Mouse (Mus musculus) mouse trophoblast stem cell (cell line): ENCODE measurements around the gene Glud1.

Experiments used
- in situ Hi-C, 2 experiments: fragments of 300-500 bp; cut with MseI, MboI; formaldehyde crosslinking; loops; 2 replicates in 1 of 2; 3 replicates in 1 of 2; pipeline ENCODE4 v1.15.1; 2025

Glud1 gene

DNA sequence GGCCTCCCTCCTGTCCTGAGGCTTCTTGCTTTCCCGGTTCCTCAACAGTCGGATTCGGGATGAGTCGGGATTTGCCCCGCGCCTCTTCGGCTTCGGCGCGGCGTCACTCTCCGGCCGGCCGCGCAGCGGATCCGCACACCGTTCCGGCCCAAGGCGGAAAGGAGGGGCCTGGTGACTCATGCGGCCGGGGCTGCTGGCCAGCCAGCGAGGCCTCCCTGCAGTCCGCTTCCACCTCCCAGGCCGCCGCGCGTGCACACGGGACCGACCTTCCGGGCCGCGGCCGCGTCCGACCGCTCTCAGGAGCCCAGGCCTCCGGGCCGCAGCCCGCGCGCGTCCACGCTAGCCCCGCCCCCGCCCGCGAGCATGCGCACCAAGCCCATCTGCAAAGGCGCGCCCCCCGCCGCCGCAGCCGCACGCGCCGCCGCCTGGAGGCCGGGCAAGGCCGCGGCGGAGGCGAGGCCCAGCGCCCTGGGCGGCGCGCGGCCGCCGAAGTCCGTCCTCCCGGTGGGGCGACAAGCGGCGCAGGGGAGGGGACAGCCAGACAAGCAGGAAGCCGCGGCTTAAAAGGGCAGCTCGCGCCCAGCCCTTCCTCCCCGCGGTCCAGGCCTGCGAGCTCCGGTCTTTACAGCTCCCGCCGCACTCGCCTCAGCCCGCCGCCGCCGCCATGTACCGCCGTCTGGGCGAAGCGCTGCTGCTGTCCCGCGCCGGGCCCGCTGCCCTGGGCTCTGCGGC, at the start of gene Glud1, which contains the start of gene Shld2:
Glud1 (plus strand) TSS at position 494 of the 732 bp plus-strand sequence.
Shld2 (minus strand) TSS at position 260 of the 732 bp plus-strand sequence.
- in situ Hi-C loops = no loop called here

DNA sequence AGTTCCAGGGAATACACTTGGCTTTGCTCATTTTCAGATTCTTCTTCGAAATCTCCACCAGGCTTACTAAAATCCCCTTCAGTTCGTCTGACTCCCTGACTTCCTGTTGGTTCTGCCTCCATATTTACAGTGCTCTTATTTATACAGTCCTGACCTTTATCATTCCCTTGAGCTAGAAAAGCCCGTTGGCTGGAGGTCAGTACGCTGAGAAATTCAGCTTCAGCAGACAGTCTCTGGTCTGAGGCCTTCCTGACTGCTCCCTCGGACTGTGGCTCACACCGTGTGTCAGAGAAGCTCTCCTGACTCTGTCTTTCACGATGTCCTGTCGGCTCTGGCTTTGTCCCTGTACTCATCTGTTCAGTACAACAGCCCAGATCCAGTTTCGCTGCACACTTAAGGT, 42.5 kb upstream of the Glud1 start:
- in situ Hi-C loops = no loop called here

DNA sequence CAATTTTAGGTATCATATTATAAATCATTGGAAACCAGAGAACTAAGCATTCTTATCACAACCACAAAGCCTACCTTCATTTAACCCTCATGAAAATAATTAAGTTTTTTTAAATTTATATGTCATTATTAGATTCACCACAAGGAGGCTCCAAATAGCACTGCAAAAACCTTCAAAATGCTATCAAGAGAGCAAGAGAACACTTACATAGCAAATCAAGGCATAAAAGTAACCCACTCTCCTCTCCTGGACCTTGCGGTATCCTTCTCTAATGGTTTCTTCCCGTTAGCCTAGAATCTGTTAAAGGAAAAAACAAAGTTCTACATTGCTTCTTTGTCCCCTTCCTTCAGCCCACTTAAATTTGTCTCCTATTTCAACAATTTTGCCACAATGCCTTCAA, 37.2 kb upstream of the Glud1 start:
- in situ Hi-C loops = no loop called here

DNA sequence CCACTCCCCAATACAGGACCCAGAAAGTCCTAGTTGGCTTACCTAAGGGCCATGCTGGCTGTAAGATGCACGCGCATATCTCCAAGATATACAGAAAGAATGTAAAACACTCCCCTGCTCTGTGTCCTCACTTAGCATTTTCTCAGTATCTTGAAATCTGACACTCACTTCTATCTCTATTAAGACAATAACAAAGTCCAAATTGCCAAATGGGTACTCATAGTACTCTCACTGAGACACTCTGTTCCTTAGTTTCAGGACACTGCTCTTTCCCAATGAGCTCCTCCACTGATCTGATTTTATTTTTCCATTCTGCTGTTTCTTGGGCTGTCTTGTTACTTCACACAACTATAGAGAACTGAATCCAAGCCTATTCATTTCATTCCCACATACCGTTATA, 36.4 kb upstream of the Glud1 start:
- in situ Hi-C loops = no loop called here

DNA sequence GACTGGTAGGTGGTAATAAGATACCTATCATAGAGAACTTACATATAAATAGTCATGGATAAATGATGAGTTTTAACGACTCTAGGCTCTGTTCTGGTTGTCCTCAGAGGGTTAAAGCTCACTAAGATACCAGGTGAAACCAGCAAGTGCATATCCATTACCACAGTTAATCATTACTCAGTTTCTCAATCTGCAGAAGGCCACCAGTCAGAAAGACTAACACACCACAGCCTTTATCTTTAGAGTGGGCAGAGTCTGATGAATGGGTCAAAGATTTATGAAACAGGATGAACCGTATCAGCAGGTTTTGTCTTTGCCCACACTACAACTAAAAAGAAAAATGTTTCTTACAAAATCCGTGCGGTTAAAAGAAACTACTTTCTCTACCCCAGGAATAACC, 35.3 kb upstream of the Glud1 start:
- in situ Hi-C loops = no loop called here

DNA sequence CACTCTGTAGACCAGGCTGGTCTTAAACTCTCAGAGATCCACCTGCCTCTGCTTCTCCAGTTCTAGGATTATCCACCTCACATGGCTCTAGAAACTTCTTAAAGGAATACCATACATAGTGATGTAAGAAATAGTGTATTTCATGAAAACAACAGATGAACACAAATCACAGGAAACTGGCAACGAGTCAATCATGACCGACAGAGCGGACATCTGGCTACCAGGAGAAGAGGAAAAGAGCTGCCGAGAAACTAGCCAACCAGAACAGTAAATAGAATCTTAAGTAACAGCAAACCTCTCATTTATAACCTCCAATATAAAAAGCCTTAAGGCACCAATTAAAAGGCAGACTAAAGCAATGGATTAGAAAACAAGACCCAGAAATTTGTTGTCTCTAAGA, 30.8 kb upstream of the Glud1 start:
- in situ Hi-C loops = no loop called here

DNA sequence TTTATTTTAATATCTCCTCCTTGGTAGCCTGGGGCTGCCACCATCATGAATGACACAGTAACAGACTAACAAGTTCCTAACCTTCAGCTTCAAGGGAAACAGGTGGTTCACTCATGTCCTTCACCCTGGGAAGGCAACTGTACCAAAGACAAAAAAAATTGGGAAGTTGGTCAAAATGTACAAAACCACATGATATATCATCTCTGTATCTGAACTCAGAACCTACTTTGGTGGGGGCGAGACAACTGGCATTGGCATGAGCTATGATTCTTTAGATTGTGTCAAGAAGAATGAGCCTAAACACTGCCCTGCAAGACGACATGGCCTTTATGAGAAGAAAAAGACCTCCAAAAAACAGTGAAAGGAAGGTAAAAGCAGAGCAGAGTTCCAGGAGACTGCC, 29.7 kb upstream of the Glud1 start:
- in situ Hi-C loops = no loop called here

DNA sequence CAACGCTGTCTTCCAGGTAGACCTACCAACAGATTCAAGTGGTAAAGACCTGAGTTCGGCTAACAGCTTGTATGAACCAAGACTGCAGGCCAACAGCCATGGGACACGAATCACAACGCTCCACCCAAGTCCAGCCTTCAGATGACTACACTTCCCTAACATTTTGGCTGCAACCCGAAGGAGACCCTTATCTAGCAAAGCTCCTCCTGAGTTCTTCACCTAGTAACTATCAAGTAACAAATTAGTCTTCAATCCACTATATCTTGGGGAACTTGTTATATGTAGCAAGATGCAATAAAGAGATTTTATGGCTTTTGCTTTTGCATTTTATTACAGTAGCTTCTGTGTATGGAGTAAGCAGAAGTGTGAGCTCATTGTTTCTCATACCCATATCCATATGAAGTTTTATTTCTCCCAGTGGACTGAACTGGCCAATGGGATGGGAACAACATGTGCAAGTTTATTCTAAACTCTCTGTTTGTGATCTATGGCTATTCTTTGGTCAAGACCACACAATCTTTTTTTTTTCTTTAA, 28.7 kb upstream of the Glud1 start:
- in situ Hi-C loops = no loop called here

DNA sequence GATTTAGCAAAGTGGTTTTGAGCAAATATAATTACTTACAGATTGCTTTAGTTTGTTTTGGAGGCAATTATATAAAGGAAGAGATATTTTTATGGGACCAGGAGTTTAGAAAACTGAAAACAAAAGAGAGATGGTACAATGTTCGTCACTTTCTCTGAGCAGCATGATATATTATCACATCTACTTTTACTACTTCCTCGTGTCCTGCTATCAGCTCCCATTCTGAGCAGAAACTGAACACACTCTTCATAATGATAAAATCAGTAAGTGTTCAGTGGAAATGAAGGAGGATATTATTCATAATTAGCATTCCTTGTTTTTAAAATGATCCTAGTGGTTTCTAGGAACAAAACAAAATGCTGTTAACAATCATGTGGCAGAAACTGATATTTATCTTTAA, 22.1 kb upstream of the Glud1 start:
- in situ Hi-C loops = no loop called here

DNA sequence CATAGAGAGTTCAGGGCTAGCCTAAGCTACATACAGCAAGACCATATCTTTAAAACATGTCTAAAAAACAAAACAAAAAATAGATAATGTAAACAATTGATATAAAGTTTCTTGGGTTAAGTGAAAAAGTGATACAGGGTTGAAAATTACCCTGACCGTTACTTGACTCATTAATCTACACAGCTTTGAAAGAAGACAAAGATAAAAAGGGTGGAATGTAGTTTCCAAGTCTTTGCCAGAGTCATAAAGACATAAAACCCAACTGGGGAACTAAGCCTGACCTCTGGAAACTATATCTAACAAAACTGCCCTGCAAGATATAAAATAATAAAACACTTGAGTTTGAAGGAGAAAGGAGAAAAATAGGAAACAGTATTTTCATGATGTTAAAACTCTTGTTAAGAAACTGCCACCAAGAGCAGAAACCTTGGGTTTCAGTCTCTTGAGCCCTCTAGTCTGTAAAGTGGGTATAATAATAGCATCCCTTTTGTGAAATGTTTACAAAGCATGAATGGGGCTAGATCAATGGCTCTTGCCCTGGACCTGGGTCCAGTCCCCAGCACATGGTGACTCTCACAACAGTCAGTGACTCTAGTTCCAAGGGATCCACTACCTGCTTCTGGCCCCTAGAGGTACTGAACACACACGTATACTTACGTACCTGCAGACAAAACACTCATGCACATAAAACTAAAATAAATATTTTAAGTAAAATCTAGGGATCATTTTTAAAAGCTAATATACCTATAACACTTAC, 21.1 kb upstream of the Glud1 start:
- in situ Hi-C loops = no loop called here

DNA sequence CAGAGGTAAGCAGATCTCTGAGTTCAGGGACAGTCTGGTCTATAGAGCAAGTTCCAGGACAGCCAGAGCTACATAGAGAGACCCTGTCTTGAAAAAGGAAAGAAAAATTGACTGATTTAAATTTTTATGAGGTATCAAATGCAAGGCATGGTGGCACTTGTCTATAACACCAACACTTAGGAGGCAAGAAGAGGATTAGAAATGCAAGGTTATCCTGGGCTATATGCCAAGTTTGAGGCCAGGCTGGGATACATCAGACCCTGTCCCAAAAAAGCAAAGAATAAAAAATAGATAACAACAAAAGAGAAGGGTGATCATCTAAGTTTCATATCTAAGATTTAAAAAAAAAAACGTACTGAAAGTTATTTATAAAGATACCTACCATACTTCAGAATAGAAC, 20.3 kb upstream of the Glud1 start:
- in situ Hi-C loops = no loop called here

DNA sequence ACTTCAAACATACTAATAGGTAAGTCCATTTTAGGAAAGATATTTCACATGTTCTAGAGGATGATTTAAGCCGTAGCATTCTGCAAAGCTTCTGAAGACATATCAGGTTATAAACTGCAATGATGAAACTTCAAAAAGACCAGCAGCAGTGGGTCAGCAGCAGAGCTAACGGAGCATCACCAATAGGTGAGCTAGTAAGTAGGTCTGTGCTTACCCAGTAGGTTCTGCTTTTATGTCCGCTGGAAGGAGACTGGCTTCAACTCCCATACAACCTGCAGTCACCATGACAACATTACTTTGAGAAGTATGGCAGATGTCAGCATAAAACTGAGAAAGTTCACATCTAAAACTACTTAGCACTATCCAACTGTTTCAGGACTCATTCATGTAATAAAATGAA, 16.9 kb upstream of the Glud1 start:
- in situ Hi-C loops = no loop called here

DNA sequence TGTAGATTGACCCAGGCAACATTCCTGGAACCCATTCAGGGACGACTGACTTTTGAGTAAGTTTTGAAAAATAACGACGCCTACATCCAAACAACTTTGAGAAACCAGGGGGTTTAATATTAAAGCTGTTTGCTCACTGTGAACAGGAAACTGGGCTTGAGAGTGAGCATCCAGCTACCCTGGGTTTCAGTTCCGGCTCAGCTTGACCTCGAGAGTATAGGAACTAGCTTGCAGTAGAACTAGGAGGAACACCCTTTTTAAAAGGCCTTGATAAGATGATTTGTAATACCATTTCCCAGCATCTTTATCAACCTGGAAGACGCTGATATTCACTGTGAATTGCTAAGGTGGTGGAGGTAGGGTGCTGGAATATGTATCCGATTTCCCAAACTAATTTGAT, 14.2 kb upstream of the Glud1 start:
- in situ Hi-C loops = no loop called here

DNA sequence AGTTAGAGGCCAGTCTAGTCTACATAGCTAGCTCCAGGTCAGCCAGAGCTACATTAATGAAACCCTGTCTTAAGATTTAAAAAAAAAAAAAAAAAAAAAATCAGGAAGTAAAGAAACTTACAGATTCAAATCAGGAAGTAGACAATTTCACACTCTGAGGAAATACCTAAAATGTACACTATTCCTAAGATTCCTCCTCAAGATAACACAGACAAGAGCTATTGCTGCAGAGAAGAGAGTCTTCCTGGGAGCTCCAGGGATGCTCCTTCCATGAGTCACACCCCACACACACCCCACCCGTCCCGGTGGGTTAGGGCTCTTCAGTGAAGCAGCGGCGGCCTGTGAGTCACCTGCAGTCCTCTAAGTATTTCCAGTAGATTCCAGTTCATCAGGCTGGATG, 13.5 kb upstream of the Glud1 start:
- in situ Hi-C loops = no loop called here

DNA sequence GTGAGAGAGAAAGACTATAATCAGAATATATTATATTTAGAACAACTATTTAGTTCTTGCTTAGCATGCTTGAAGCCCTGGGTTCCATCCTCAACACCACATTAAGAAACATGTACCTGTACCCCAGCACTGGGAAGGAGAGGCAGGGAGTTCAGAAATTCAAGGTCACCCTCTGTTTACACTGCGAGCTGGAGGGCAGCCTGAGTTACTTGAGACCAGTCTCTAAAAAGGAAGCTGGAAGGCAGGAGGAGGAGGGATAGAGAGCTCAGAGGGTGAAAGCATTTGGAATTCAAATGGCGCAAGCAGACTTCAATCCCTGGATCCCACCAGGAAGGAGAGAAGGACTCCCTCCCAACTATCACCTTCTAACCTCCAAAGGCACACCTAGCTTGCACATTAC, 12.9 kb upstream of the Glud1 start:
- in situ Hi-C loops = no loop called here

DNA sequence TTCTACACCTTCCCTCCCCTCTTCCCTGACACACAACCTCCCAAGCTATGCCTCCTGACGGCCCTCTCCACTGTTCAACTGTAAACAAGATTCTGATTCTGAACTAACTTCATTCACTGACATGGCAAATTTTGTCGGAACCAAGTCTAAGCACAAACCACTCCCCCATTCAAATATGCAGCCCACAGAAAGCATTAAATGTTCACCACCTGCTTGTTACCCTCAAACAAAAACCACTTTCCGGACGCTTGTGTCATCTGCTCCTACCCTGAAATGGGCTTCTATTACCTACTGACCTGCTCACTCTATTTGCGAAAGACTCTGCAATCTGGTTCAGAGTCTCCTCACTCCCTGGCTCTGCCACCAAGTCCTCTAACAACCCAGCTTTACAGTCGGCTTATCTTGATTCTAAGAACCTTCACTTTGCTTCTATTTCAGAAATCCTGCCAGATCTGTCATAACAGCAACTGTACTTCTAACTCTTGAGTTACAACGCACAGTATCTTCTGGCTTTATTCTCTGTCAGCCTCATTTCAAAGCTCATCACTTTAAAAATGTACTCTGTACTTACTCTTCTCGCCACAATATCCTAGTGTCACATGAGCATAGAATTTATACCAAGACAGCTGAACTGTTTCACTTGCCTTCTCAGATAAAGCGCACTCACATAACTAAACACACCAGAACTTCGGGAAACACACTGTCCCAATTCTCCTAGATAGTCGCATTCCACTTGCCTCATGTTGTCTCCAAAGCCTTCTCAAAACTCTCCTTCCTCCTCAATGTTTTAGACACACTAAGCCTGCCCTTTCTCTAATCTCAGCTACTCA, 11.4 kb upstream of the Glud1 start:
- in situ Hi-C loops = no loop called here

DNA sequence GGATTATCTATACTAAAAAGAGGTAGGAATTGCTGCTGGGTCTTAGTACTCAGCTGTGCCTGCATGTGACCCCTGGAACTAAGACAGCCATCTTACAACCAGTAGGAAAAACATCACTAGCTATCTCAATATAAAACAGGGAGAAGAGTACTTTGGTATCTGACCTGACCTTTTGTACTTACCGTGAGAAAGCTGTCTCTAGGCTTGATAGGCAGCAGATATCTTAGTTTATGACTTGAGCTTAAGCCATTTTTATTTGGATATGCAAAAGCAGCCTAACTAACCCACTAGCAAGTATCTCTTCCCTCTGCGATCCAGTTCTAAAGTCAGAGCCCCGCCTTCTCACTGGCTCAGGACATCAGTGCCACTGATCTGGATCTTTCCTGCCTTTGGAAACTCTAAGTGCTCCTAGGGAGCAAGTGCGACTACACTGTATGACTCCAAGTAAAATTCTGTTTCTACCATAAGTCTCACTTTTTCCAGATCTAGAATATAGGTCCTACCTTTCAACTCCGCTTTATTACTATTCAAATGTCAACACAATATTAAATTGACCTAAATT, 7.8 kb upstream of the Glud1 start:
- in situ Hi-C loops = no loop called here

DNA sequence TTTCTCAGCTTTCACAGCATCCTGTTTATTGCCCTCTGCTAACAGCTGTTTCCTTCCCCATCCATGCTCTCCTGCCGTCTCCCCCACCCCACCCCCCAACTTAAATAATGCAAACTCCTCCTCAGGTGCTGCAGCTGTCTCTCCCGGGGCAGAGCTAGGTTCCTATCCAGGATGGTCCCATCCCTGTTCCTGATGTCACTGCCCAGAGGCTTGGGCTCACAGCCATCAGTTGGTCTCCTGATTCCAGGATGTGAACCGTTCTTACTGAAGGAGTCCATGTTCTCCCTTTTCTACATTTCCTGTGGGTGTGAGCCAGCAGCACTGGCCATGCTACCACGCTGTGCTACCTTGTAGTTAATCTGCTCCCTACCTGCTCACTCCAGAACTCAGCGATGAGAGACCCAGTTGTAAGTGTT, 7.3 kb upstream of the Glud1 start:
- in situ Hi-C loops = no loop called here

DNA sequence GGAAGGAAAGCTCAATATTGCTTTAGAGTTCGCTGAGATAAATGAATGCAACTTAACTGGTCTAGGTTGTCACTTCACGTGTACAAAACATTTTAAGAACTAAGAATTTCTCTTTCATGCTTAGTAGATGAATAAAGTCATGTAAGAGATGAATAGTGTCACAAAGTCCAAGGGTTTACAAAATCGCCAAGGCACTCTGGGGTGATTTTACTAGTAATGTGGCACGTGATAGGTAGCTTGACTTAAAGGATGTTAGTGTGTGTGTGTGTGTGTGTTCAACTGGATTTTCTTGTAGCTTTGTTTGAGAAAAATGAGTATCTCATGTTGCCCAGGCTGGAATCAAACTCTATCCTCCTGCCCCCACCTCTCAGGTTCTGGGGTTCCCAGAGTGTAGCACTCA, 1.3 kb upstream of the Glud1 start:
- in situ Hi-C loops = no loop called here

DNA sequence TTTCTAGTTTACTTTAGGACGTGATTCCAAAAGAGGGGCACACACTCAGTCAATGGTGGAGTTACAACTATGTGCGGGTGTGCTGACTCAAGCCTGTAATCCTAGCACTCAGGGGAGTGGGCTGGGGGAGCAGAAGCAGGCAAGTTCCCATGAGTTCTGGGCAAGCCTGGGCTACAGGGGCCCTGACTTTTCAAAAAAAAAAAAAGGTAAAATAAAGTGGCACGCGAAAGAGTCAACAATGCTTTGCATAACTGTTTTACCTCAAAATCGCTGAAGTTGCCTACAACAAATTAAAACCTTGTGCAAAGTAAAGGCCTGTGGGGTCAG, 657 bp upstream of the Glud1 start:
- in situ Hi-C loops = no loop called here

DNA sequence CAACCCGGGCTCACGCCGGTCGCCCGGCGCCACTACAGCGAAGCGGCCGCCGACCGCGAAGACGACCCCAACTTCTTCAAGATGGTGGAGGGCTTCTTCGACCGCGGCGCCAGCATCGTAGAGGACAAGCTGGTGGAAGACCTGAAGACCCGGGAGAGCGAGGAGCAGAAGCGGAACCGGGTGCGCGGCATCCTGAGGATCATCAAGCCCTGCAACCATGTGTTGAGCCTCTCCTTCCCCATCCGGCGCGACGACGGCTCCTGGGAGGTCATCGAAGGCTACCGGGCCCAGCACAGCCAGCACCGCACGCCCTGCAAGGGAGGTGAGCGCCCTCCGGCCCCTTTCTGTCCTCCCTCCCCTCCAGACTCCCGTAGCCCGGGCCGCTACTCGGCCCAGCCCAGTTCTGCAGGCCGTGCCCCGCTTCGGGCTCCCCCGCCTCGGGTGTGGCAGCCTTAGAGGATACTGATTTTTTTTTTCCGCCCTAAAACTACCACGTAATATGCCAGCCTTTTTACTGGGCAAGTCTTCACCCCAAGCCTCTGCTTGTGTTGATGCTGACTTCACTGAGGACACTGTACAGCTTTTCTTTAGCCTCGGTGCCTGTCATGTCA, 599 bp downstream of the Glud1 start:
- in situ Hi-C loops = no loop called here

DNA sequence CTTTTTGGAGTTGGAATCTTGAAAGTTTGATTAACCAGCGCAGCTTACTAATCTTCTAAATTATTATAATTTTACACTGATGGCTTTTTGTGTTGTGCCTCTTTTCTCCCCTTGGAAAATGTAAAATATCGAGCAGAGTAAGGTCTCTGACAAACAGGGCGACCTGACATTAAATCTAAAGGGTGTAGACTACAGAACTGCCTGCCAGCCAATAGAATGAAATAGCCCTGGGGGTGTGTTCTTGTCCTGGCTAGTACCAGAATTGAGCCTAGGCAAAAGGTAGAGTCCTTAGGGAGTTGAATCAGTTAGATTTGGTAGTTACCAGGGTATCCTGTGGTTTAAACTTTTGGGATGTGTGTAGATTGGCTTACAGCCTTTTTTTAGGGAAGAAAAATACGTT, 1.2 kb downstream of the Glud1 start:
- in situ Hi-C loops = no loop called here
